Mouse (Mus musculus) layer of hippocampus, adult 9-11 months (tissue): Measurements from ENCODE around the gene C2cd4d.

Source experiments
- DNase-seq: peaks from one replicate; pipeline ENCODE4 v3.0.0; 2022

The C2cd4d gene

DNA sequence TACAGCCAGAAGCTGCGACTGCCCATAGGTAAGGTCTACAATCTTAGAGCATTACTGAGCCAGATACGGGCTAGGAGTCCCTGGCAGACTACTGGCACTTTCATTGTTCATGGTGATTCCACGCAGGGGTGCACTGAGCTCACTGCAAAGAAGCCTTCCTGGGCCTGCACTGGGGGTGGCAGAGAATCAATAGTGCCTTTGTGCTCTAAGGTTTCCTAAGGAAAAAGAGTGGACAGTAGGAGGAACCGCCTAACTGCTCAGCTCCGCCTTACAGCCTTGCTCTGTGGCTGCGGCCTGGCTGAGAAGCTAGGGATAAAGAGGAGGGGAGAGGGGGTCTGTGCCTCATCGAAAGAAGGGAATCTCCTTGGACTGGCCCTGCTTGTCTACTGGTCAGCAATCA is at the start of gene C2cd4d:
C2cd4d (plus strand) TSS at position 301 of the 400 bp plus-strand sequence.
- no peak for DNase-seq

DNA sequence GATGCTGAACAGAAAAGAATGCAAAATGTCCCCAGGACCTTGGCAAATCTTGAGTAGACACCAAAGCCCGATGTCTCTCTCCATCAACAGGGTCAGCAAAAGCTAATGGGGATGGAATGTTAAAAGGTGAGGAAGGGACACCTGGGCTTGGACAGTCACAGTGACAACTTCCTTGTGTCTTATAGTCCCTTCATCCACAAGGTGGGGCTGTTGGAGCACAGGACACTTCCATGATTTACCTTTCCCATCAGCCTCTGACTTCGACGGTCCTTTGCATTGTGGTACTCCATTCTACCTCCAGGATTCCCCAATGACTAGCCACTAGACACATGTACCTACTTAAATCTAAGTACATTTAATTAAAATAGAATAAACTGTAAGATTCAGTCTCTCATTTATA is 33.6 kb upstream of the C2cd4d start:
- no peak for DNase-seq

DNA sequence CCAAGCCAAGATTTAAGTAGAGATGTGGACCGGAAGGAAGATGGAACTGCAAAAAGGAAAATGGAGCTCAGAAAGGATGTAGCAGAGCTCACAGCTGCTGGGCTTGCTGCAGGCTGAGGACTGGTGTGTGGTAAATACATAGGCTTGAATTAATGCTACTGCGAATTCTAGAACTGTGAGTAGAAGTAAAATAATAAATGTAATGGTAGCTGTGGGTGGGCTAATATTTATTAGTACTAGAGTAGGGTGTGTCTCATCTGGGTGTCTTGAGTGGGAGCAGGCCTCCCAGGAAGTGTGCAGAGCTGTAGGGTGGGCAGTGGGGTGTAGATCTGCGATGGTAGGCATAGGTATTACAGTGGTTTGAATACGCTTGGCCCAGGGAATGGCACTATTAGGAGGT is 27.8 kb upstream of the C2cd4d start:
- DNase-seq = no peak

DNA sequence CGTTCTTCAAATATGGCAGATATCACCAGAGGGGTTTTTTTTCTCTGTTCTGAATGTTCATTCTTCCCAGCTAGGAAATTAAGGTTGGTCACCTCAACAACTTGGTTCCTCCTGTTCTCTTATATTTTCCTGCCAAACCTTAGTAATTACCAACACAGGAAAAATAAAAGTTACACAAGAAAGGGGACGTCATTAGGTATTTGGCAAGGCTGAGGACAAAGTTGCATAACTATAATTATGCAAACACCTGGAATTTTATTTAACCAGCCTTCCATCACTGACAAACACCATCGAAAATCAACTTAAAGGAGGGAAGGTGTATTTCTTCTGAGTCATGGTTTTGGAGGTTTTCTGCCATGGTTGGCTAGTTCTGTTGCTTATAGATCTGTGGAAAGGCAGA is 23.7 kb upstream of the C2cd4d start:
- no peak for DNase-seq

DNA sequence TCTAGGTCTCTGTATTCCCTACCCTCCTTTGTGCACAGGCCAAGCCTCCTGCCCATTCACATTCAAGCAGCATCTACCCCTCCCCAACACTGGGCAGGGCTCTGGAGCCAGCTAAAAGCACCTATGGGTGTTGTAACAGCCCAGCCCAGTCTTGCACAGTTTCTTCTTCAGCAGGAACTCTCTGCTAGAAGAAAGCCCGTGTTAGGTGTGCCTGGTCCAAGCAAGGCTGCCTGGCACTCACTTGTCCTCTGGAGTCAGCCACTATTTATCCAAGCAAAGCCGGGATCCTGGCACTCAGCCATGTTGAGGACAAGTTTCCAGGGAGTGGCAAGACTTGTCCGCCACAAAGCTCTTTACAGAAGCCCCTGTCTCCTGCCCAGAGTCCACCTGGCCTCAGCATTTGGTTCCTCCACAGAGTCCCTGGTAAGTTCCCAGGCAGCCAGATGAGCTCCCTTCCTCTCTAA is 20.2 kb upstream of the C2cd4d start, which contains the start of gene Them5:
Them5 (plus strand) TSS at position 141 of the 464 bp plus-strand sequence.
- DNase-seq = no peak

DNA sequence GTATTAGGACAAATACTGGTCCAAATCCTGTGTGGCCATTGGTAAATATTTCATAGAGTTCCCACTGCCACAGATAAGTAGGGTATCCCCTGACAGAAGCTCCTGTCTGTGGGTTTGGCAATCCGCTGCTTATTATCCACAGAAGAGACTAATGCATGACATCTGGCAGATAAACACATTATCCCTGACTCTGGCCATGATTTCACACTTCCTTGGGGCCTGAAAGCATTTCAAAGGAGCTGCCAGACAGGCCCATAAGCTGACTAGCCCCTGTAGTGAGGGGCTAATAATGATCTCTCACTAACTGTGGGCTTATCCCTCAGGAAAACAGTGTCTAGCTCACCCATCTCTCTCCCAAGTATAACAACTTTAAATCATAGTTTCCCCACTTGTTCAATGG is 19.7 kb upstream of the C2cd4d start:
- DNase-seq = no peak

DNA sequence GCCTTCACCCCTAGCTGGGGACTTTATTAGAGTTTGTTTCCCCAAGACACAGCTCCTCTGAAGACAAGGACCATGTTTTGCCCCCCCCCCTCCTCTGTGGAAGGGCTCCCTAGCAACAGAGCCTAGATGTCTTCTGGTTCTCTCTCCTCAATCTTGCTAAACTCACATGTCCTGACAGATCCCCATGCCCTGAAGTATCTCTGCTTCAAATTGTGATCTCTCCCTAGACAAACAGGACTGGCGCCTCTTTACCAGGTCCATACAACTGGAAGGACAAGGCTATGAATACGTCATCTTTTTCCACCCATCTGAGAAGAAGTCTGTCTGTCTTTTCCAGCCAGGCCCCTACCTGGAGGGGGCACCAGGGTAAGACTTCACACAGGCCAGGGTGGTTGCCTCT is 18.1 kb upstream of the C2cd4d start:
- no peak for DNase-seq

DNA sequence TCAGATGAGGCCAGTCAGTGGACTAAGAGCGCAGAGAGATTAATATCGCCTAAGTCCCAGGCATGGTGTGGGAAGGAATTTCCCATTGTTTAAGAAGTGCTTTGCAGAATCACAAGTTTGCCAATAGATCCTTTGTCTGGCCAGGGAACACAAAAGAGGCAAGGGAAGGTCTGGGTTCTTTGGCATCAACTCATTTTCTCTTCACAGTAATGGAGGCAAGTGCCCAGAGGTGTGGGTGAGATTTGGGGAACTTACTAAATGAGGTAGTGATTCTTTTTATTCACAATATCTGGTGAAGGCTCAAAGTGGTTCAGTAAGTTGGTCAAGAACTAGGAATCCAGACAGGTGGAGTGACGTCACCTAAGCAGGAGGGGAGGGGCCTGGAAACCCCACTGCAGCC is 17.3 kb upstream of the C2cd4d start:
- DNase-seq = no peak

DNA sequence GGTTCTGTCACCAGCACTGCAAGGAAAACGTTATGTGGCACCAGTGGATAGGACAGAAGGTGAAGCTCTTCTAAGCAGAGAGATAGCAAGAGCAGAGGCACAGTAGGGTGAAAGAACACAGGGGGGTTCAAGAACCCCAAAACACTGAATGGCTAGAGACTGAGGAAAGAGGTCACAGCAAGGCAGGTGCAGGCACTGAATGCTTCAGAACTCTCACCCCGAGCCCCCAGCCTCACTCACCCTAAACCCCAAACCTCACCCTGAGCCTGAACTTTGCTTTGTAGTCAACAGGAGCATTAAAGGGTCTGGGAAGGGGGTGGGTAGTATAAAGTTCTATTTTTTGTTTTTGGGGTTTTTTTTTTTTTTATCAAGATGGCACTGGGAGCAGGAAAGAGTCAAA is 14.1 kb upstream of the C2cd4d start:
- DNase-seq = no peak

DNA sequence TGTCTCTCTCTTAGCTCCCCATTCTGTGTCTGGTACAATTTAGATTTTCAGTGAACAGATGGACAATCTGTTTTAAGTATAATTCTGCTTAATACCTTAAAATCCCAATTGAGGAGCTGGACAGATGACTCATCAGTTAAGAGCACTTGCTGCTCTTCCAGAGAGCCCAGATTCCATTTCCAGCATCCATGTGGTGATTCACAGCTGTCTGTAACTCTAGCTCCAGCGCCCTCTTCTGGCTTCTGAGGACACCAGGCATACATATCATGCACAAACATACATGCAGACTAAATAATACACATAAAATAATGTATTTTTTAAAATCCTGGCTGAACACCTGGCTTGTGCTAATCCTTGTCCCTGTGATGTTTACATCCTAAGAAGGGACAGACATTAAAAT is 1.4 kb upstream of the C2cd4d start:
- peak; percentile 61 for DNase-seq

DNA sequence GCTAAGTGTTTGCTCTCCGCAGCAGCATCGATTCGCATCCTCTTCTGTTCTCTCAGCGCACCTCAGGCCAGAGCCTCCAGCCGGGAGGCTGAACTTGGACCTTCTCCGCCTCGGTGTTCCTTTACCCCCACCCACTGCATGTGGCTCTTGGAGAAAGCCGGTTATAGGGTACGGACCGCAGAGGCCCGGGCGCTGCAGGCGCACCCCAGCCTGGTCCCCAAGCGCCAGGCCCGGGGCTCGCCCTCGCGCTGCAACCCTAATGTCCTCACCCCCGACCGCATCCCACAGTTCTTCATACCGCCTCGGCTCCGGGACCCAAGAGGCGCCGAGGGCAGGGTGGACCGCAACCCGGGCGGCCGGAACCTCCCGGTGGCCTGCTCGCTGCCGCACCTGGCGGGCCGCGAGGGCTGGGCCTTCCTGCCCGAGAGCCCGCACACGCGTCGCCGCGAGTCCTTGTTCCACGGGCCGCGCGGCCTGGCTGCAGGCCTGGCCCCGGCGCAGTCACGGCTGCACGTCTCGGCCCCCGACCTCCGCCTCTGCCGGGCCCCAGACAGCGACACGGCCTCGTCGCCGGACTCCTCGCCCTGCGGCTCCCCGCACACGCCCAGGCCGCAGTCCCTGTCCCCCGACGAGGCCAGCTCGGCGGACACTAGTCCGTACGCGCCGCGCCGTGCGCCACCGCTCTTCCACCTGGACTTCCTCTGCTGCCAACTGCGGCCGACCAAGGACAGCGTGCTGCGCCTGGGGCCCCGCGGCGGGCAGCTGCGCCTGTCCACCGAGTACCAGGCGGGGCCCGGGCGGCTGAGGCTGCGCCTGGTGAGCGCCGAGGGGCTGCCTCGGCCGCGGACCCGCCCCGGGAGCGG is 1.3 kb downstream of the C2cd4d start:
- DNase-seq = no peak

DNA sequence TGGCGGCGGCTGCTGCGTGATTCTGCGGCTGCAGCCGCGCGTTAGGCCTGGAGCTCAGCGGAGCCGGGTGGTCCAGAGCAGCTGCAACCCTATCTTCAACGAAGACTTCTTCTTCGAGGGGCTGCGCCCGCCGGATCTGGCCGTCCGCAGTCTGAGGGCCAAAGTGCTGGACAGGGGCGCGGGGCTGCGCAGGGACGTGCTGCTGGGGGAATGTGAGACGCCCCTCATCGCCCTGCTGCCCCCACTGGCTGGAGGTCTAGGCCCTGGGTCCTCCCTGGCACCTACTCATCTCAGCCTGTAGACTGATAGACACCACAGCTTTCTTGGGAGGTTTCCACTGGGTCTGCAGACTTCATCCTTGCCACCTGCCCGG is 1.9 kb downstream of the C2cd4d start:
- no peak for DNase-seq

DNA sequence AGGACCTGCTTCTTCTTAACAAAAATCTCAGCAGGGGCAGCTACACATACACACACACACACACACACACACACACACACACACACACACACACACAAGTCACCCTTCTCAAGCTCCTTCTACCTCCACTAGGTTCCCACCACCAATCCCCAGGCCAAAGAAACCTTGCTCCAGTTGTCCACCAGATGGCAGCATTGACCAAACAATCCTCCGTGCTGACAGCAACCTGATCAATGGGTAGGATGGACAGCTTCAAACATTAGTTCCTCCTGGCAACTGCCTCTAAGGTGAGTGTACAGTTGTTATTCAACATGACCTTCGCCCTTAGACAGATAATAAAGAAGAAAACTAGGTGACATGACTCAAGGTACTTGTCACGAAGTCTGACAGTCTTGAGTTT is 4.5 kb downstream of the C2cd4d start:
- DNase-seq = peak; percentile 59

DNA sequence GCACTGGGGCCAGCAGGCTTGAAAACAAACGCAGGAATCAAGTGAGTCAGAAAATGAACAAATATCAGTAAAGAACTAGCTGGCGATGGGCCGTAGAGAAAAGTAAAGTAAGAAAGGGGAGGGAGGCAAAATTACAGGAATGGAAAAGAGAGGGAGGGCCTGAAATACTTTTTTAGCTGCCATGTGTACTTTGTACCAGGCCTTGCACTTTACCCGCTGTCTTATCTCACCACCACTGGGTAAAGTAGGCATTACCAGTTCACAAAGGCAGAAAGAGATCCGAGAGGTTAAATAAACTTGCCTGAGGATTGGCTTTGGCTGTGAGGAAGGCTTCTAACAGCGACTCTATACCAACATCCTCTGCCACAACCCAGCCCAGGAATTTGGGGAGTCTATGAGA is 5.3 kb downstream of the C2cd4d start:
- DNase-seq = no peak

DNA sequence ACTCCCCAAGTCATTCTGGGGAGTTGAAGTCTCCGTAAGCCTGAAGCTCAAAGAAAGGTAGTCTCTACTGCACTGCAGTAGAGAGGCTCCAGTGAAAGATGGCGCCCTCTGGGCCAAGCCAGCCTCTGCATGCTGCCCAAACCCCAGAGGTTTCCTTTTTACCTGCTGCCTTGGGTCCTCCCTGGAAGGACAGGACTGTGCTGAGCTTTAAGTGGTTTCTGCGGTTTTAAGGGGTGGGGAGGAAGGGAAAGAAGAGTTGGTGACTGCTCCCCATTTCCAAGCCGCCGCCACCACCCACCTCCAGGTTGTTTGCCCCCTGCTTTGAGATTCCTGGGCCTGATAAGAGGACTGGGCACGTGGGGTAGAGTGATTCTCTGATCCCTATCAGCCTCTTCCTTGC is 6.4 kb downstream of the C2cd4d start:
- DNase-seq = no peak

DNA sequence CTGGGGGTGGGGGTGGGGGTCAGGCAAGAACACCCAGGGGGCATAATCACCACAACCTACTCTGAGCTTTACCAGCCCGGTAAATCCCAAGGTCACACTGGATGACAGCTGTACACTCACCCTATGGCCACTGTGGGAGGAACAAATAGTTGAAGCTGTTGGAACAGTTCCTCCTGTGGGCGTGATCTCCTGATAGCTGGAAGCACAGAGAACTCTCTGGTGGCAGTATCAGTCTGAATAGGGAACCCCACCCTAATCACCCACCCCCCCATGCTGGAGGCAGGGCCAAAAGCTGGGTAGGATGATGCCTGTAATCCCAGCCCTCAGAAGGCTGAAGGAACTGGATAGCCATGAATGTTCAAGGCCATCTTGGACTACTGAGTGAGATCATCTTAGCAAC is 7.5 kb downstream of the C2cd4d start:
- no peak for DNase-seq

DNA sequence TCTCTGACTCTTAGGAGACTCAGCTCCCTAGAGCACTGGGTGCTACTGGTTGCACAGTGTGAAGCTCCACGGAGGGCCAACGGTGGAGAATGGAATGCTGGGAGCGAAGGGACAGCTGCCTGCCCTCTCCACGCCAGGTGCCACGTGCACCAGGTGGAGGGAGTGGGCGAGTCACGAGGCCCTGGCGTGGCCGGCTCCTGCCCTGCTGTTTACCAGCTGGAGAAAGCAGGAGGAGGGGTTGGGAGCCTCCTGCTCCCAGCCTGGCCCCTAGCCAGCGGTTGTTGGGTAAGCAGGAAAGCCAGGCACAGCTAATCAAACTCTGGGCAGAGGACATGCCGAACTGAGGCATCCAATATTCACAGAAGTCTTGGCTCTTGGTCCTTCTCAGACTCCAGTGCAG is 9.4 kb downstream of the C2cd4d start:
- peak; percentile 63 for DNase-seq

DNA sequence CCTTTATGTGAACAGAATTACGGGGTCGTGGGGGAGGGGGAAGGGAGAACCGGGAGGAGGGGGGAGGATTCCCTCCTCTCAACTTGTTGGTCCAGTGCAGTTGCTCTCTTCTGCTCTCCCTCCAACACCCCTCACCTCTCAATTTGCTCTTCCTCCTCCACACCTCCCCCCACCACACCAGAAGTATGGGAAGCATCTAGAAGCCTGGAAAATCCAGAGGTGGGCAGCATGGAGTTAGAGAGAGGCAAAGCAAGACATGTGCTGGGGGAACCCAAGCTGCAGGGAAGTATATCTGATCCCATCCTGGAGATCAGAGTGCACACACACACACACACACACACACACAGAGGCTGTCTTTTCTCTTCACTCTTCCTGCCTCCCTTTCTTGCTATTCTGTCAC is 9.8 kb downstream of the C2cd4d start:
- DNase-seq = no peak

DNA sequence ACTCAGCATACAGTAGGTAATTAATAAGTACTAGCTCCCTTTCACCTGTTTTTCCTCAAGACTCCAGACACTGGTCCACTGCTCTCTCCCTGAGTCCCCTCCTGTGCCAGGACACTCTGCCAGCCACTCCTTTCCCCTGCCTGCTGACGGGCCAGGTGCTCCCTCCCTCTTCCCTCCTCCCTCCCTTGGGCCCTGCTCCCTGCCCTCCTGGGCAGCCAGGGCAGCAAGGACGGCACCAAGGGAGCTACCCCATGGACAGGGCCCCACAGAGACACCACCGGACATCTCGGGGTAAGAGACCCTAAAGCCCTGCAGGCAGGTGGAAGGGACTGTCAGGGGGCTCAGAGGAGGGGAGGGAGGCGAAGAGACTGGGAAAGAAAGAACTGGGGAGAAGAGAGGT is 10.4 kb downstream of the C2cd4d start, which contains the start of gene Rorc:
Rorc (plus strand) TSS at position 154 of the 400 bp plus-strand sequence.
- no peak for DNase-seq

DNA sequence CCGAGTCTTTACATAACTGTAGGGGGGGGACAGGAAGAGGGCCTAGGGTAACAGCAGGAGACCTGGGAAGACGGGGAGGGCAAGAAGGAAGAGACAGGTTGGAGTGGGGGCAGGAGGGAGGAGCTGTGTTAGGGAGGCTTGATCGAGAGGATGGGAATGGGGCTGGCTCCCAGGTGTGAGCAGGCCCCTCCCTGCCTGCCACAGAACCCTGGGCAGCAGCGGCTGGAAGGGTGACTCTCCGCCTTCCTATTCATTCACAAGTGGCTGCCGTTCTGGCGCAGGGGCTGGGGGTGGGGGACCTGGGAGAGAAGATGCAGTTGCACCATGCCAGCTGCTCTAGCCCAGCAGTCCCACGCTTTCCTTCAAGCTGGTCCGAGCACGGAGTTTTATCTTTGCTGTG is 10.9 kb downstream of the C2cd4d start:
- no peak for DNase-seq

DNA sequence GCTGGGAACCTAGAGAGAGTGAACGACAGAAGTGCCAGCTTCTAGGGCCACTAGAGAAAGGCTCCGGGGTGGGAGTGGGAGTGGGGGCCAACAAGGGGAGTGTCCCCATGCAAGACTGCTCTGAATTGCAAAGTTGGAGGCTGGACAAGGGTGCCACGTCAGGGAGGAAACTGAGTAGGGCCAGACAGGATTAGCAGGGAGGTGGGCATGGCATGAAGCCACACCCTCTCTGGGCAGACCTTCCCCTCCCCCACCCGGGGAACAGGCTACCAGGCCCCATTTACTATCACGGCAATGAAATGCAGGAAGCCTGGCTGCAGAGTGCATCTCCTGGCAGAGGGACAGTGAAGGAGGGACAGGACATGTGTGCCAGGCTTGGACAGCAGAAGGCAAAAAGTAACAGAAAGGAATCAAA is 11.4 kb downstream of the C2cd4d start:
- no peak for DNase-seq

DNA sequence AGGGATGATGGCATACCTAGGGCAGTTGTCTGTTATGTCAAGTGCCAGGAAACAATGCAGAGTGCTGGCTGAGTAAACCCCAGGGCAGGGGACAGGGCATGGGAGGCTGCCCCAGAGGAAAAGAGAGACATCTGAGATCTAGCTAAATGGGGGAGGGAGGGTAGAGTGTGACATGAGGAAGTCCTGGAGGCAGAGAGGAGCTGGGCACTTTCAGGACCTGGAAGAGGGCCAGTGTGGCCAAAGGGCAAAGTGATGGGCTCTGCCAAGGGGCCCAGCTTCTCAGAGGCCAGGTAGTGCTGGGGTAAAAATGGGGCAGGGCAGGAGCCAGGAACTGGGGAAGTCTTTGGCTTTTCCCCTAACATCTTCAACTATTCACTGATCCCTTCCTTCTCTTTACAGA is 12.4 kb downstream of the C2cd4d start:
- DNase-seq = no peak

DNA sequence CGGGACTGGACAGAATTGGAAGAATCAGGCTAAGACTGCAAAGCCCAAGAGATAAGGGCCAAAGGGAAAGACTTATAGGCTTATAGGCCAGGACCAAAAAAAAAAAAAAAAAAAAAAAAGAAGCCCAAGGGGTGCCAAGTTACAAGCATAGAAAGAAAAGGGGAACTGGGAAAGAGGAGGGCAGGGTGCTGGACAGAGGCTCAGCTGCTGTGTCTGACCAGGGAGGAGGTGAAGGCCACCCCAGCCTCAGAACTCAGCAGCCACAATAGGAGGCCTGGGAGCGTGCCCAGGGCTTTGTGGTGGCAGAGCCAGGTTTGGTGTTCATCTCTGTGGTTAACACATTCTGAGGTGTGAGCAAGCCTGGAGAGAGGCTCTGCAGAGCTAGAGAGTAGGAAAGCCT is 12.9 kb downstream of the C2cd4d start:
- DNase-seq = no peak

DNA sequence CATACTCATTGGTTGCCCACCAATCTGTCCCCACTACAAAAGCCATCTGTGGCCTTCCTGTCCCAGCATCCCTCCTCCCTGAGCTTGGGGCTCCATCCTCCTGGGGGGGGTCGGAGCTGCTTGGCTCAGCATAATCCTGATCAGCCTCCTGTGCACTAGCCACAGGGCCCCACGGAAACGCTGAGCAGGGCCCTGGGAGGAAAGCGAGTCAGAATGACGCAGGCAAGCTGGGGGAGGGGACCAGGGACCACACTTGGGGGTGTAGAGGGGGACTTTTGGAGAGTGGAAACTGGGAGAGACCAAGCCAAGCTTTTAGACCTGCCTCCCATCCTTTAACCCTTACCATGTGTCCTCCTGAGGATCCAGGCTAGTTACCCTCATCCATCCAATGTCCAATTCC is 13.6 kb downstream of the C2cd4d start:
- no peak for DNase-seq
